Mouse (Mus musculus) heart, embryonic 14.5 days (tissue): Measurements from ENCODE around the gene Cdc42bpa. TPM values are rescaled to one million over a fixed set of nuclear protein-coding genes. Genes with fewer than 3 reads are reported as not detected.

Experiments
- ATAC-seq: fragments of 200-750 bp; cut with Nextera tagmentation; 2 replicates; pipeline ENCODE4 v1.8.0; 2017; ENCODE audit warnings: low read depth, moderate TSS enrichment; ENCODE audit not compliant: insufficient number of reproducible peaks, insufficient read depth, low FRiP score
- H3K27ac ChIP-seq, 2 experiments: fragments of 200-500 bp in 1 of 2; fragments of 300-500 bp in 1 of 2; sonication (generic) in 1 of 2; replicated peaks in 1 of 2; 2 replicates each; pipeline ENCODE4 v1.5.1; 2012 to 2014; ENCODE audit warnings: low read depth in 2 of 2, low read length in 2 of 2, control low read depth in 1 of 2, mild to moderate bottlenecking in 1 of 2, mixed read lengths in 1 of 2; ENCODE audit not compliant: control insufficient read depth in 1 of 2, insufficient read depth in 1 of 2
- H3K27me3 ChIP-seq: fragments of 300-500 bp; sonication (generic); 2 replicates; pipeline ENCODE4 v1.6.1; 2014; ENCODE audit warnings: mild to moderate bottlenecking, low read length, control low read depth; ENCODE audit not compliant: control insufficient read depth, insufficient read depth
- H3K36me3 ChIP-seq: fragments of 300-500 bp; sonication (generic); 2 replicates; pipeline ENCODE4 v1.6.1; 2014; ENCODE audit warnings: mild to moderate bottlenecking, control low read depth, low read length, mixed read lengths; ENCODE audit not compliant: control insufficient read depth, insufficient read depth
- H3K4me1 ChIP-seq, 2 experiments: fragments of 200-500 bp in 1 of 2; fragments of 300-500 bp in 1 of 2; sonication (generic) in 1 of 2; 2 replicates each; pipeline ENCODE4 v1.6.1; 2012 to 2014; ENCODE audit warnings: low read length in 2 of 2, control low read depth in 1 of 2, mixed read lengths in 1 of 2; ENCODE audit not compliant: control insufficient read depth in 2 of 2, insufficient read depth in 2 of 2
- H3K4me2 ChIP-seq: fragments of 300-500 bp; sonication (generic); 2 replicates; pipeline ENCODE4 v1.6.1; 2014; ENCODE audit warnings: mild to moderate bottlenecking, low read length
- H3K4me3 ChIP-seq, 2 experiments: fragments of 200-500 bp in 1 of 2; fragments of 300-500 bp in 1 of 2; sonication (generic) in 1 of 2; 2 replicates each; pipeline ENCODE4 v1.5.1; 2012 to 2014; ENCODE audit warnings: low read length in 2 of 2, mild to moderate bottlenecking in 2 of 2, control low read depth in 1 of 2, low read depth in 1 of 2, moderate library complexity in 1 of 2; ENCODE audit not compliant: control insufficient read depth in 1 of 2, insufficient read depth in 1 of 2
- H3K9ac ChIP-seq: fragments of 300-500 bp; sonication (generic); 2 replicates; pipeline ENCODE4 v1.6.1; 2014; ENCODE audit warnings: mild to moderate bottlenecking, low read length
- H3K9me3 ChIP-seq: fragments of 300-500 bp; sonication (generic); 2 replicates; pipeline ENCODE4 v1.6.1; 2016; ENCODE audit warnings: low read length, control low read depth; ENCODE audit not compliant: control insufficient read depth
- WGBS: fragments of 180-500 bp; shearing (Covaris S2); extraction: QIAGEN DNeasy Blood & Tissue Kit; methylation state at CpG from one replicate; pipeline ENCODE4 v1.1.7; 2014; 5-methylcytosine and 5-hydroxymethylcytosine counted together
- polyA plus RNA-seq: library from polyadenylated mRNA; unstranded; fragments of >200 nt; fragmentation: Nextera tagmentation; extraction: Ambion mirVana; gene quantifications from 2 replicates; pipeline ENCODE4 v1.2.1, GENCODE M21; 2014

The Cdc42bpa gene
- polyA plus RNA-seq, 1 experiment from 2014 or later: 14.6 TPM

- no peak overlapping the region for H3K27ac ChIP-seq
- peaks cover 9 to 12% of the 10 kb centered on the region in 2 experiments for H3K4me1 ChIP-seq
- WGBS: 89% methylated on average over 9 of the region's 9 CpGs
These were observed 218.1 kb downstream of the Cdc42bpa start for GRCm38 (mm10) chr1:180178340-180178739.

GRCm38 (mm10) chr1:180179100-180179499 is 218.8 kb downstream of the Cdc42bpa start:
- H3K36me3 ChIP-seq: peaks cover 4% of the 10 kb centered on the region; the same call in 1 of the 2 replicates
- H3K9ac ChIP-seq: no peak overlapping the region
- H3K9me3 ChIP-seq: no peaks in the 10 kb centered on the region
- whole genome bisulfite sequencing: 86% methylated on average over 4 of the region's 4 CpGs
- no peaks in the 10 kb centered on the region for H3K27me3 ChIP-seq
- H3K4me2 ChIP-seq: no peak overlapping the region
- H3K4me1 ChIP-seq: peaks cover 9 to 12% of the 10 kb centered on the region in 2 experiments
- peak overlapping the region in 1 of 2 experiments; percentile 67; a peak in 1 of 4 replicates for H3K27ac ChIP-seq
- ATAC-seq: no peak
- no peak overlapping the region for H3K4me3 ChIP-seq

More at GRCm38 (mm10) chr1:180178340-180178739, 218.1 kb downstream of the Cdc42bpa start:
- Histone ChIP-seq H3K27me3 (no peaks in the 10 kb centered on the region), H3K9me3 (no peaks in the 10 kb centered on the region), H3K9ac (no peak overlapping the region), H3K36me3 (peaks cover 5% of the 10 kb centered on the region; the same call in 1 of the 2 replicates), H3K4me3 (no peak overlapping the region), H3K4me2 (no peak overlapping the region)
- ATAC-seq: no peak

GRCm38 (mm10) chr1:180179840-180180239 is 219.6 kb downstream of the Cdc42bpa start:
- H3K4me1 ChIP-seq: peaks cover 11 to 13% of the 10 kb centered on the region in 2 experiments
- ATAC-seq: 0 out of 2 replicates have a peak, but pooled peaks have one; percentile 14
- H3K36me3 ChIP-seq: peaks cover 2% of the 10 kb centered on the region; the same call in 1 of the 2 replicates
- no peaks in the 10 kb centered on the region for H3K27me3 ChIP-seq
- H3K27ac ChIP-seq: peak overlapping the region; percentile 17 to 67; a peak in 3 of 4 replicates
- 69% methylated on average over 2 of the region's 2 CpGs for WGBS
- H3K4me3 ChIP-seq: no peak overlapping the region
- no peak overlapping the region; the same call in 1 of the 2 replicates for H3K4me2 ChIP-seq
- H3K9me3 ChIP-seq: no peaks in the 10 kb centered on the region
- H3K9ac ChIP-seq: peak overlapping the region; percentile 54; the same call in 1 of the 2 replicates

- H3K27ac ChIP-seq: no peak overlapping the region
- peaks cover 25 to 28% of the 10 kb centered on the region in 2 experiments for H3K4me1 ChIP-seq
- H3K27me3 ChIP-seq: no peaks in the 10 kb centered on the region
- H3K9me3 ChIP-seq: no peaks in the 10 kb centered on the region
- no peak overlapping the region for H3K4me3 ChIP-seq
- no peak overlapping the region for H3K9ac ChIP-seq
- WGBS: 90% methylated on average over 7 of the region's 7 CpGs
- peaks cover 2% of the 10 kb centered on the region; the same call in 1 of the 2 replicates for H3K36me3 ChIP-seq
- no peak for ATAC-seq
- H3K4me2 ChIP-seq: no peak overlapping the region
These were observed 221.2 kb downstream of the Cdc42bpa start for GRCm38 (mm10) chr1:180181304-180181965.

GRCm38 (mm10) chr1:180181966-180182319 is 221.7 kb downstream of the Cdc42bpa start:
- Histone ChIP-seq H3K4me2 (no peak overlapping the region), H3K4me1 (peaks cover 27 to 33% of the 10 kb centered on the region in 2 experiments), H3K27me3 (no peaks in the 10 kb centered on the region), H3K4me3 (no peak overlapping the region), H3K9ac (no peak overlapping the region), H3K27ac (no peak overlapping the region), H3K36me3 (peaks cover 2% of the 10 kb centered on the region; the same call in 1 of the 2 replicates), H3K9me3 (no peaks in the 10 kb centered on the region)
- no peak for ATAC-seq
- 84% methylated on average over 9 of the region's 9 CpGs for WGBS

- H3K36me3 ChIP-seq: peaks cover 2% of the 10 kb centered on the region; the same call in 1 of the 2 replicates
- no peak for ATAC-seq
- no peak overlapping the region for H3K9ac ChIP-seq
- H3K27ac ChIP-seq: no peak overlapping the region
- no peaks in the 10 kb centered on the region for H3K27me3 ChIP-seq
- H3K4me2 ChIP-seq: no peak overlapping the region
- 80% methylated on average over 3 of the region's 3 CpGs for WGBS
- H3K4me1 ChIP-seq: peaks cover 27 to 36% of the 10 kb centered on the region in 2 experiments
- H3K9me3 ChIP-seq: no peaks in the 10 kb centered on the region
- H3K4me3 ChIP-seq: no peak overlapping the region
These were observed 222.5 kb downstream of the Cdc42bpa start for GRCm38 (mm10) chr1:180182731-180183130.

- Histone ChIP-seq H3K4me1 (peaks cover 27 to 36% of the 10 kb centered on the region in 2 experiments), H3K9ac (0 out of 2 replicates have a peak overlapping the region, but pooled peaks have one; percentile 23), H3K27ac (no peak overlapping the region), H3K4me3 (no peak overlapping the region), H3K27me3 (no peaks in the 10 kb centered on the region), H3K9me3 (no peaks in the 10 kb centered on the region), H3K4me2 (no peak overlapping the region), H3K36me3 (peaks cover 2% of the 10 kb centered on the region; the same call in 1 of the 2 replicates)
- 86% methylated on average over 6 of the region's 6 CpGs for WGBS
- no peak for ATAC-seq
These were observed 223.4 kb downstream of the Cdc42bpa start for GRCm38 (mm10) chr1:180183525-180184159.
